ENCODE assay signal across 10 mouse cellular contexts in genomic region chr5:137596601-137597261, GRCm38 (mm10). TPM values are rescaled to one million over a fixed set of nuclear protein-coding genes. Genes with fewer than 3 reads are reported as not detected.
A peak's percentile ranks its signal among the peaks of the same experiment; 100 is the strongest.
DNase-seq lines count a peak whose midpoint lies in the region; ATAC-seq and TF ChIP-seq lines count a peak whose summit lies in the region.
"Had no signal": no experiment of that assay in that cellular context is flagged by ENCODE, and none has a peak within 500 bp of the region (broad histone marks: within the 10 kb centered on the region; RNA-seq: fewer than 3 reads in every experiment).

No protein-coding gene starts in this region.

- in situ Hi-C loops in ES-E14 (cut with MboI; ENCODE audit: low sequenced_read_pairs in 2 of 2, unreplicated experiment in 2 of 2) = no loop called here

- intact Hi-C loops in left cerebral cortex, postnatal 14 days (cut with DNase I) = no loop called here

- ATAC-seq in hindbrain, embryonic 16.5 days = no peak
- peak; percentile 17; the same call in 1 of the 2 replicates for ATAC-seq in megakaryocyte, adult 5-6 weeks (ENCODE audit: poor library complexity, severe bottlenecking)
- ATAC-seq: Patski had no signal

- peak overlapping the region; percentile 83 for H3K27ac ChIP-seq in ES-E14 (ENCODE audit: insufficient read depth, low read depth, low read length, poor library complexity, severe bottlenecking)
- H3K27ac ChIP-seq in hindbrain, embryonic 16.5 days (ENCODE audit: low read depth, low read length) = no peak overlapping the region
- H3K27ac ChIP-seq in cerebellum, adult 2 months (ENCODE audit: insufficient read depth, low read length) = no peak overlapping the region

- peaks cover 0 to 15% of the 10 kb centered on the region in 2 experiments; a peak in 2 of 4 replicates for H3K4me1 ChIP-seq in ES-E14 (ENCODE audit: control insufficient read depth in 2 of 2, insufficient read depth in 2 of 2, low read length in 2 of 2, poor library complexity in 1 of 2)
- peaks cover 16% of the 10 kb centered on the region for H3K4me1 ChIP-seq in hindbrain, embryonic 16.5 days (ENCODE audit: control insufficient read depth, insufficient read depth, low read depth, low read length)
- peaks cover 9% of the 10 kb centered on the region for H3K4me1 ChIP-seq in cerebellum, adult 2 months (ENCODE audit: control insufficient read depth, insufficient read depth, low read length)

- H3K9me3 ChIP-seq in ES-E14 (ENCODE audit: control insufficient read depth, insufficient read depth, low read depth, low read length) = no peaks in the 10 kb centered on the region
- no peaks in the 10 kb centered on the region for H3K9me3 ChIP-seq in hindbrain, embryonic 16.5 days (ENCODE audit: control insufficient read depth, low read length)

- peak; percentile 94 for DNase-seq in heart, adult 11 months
- no peak for DNase-seq in heart, adult 9 months (ENCODE audit: low spot score in 2 of 2)
- no peak for DNase-seq in ES-E14 (ENCODE audit: low read depth, low spot score)
- DNase-seq in left cerebral cortex, postnatal 14 days (ENCODE audit: low spot score in 2 of 2) = no peak
- no peak for DNase-seq in cerebellum, adult 2 months
- DNase-seq in Muller cell, postnatal 12 days (ENCODE audit: inconsistent ontology term) = no peak

- H3K27me3 ChIP-seq in hindbrain, embryonic 16.5 days (replicated peaks; ENCODE audit: control insufficient read depth, insufficient read depth, low read length) = no peaks in the 10 kb centered on the region
- H3K27me3 ChIP-seq in cerebellum, adult 2 months (ENCODE audit: control insufficient read depth, insufficient read depth, low read length) = no peaks in the 10 kb centered on the region
- H3K27me3 ChIP-seq: Patski had no signal

- peaks cover 5% of the 10 kb centered on the region; the same call in 1 of the 2 replicates for H3K36me3 ChIP-seq in ES-E14 (ENCODE audit: control insufficient read depth, insufficient read depth, low read length, poor library complexity, severe bottlenecking)
- H3K36me3 ChIP-seq in hindbrain, embryonic 16.5 days (ENCODE audit: control insufficient read depth, insufficient read depth, low read length) = peaks cover 2% of the 10 kb centered on the region

- no peak for TF ChIP-seq CTCF in cerebellum, adult 2 months (IDR thresholded peaks at IDR 0.05; ENCODE audit: borderline replicate concordance, insufficient read depth, low read depth, low read length)

- no peak for TF ChIP-seq POLR2A in cerebellum, adult 2 months (IDR thresholded peaks at IDR 0.05; ENCODE audit: borderline replicate concordance, insufficient read depth, low read length)

- H3K4me2 ChIP-seq in hindbrain, embryonic 16.5 days (ENCODE audit: low read length) = peak overlapping the region; percentile 38

- H3K9ac ChIP-seq in ES-E14 (ENCODE audit: insufficient read depth, low read depth, low read length, poor library complexity, severe bottlenecking) = peak overlapping the region; percentile 95
- no peak overlapping the region; the same call in 1 of the 2 replicates for H3K9ac ChIP-seq in hindbrain, embryonic 16.5 days (ENCODE audit: low read depth, low read length)

- peak overlapping the region; percentile 91 to 93 for H3K4me3 ChIP-seq in ES-E14 (ENCODE audit: insufficient read depth in 1 of 2, low read depth in 1 of 2, low read length in 2 of 2, poor library complexity in 1 of 2, severe bottlenecking in 1 of 2)
- H3K4me3 ChIP-seq in hindbrain, embryonic 16.5 days (ENCODE audit: low read length) = peak overlapping the region; percentile 14; the same call in 1 of the 2 replicates
- H3K4me3 ChIP-seq in cerebellum, adult 2 months (replicated peaks; ENCODE audit: insufficient read depth, low read depth, low read length) = no peak overlapping the region
- H3K4me3 ChIP-seq: myocyte had no signal

- WGBS in hindbrain, embryonic 16.5 days = 41% methylated on average over 30 of the region's 30 CpGs
- WGBS in cerebellum, adult 2 months = 51% methylated on average over 30 of the region's 30 CpGs

TF ChIP-seq in ES-E14, 5 proteins besides CTCF, POLR2A, EP300 and RAD21:
- TF ChIP-seq HCFC1 (IDR thresholded peaks at IDR 0.05; ENCODE audit: borderline replicate concordance, insufficient read depth, low read length) (no peak), ZNF384 (IDR thresholded peaks at IDR 0.05; ENCODE audit: low read depth, low read length) (no peak), ZC3H11A (IDR thresholded peaks at IDR 0.05; ENCODE audit: borderline replicate concordance, low read depth, low read length) (no peak), MAFK (IDR thresholded peaks at IDR 0.05; ENCODE audit: insufficient read depth, low read depth, low read length) (no peak)

RNA-seq across cellular contexts. Expression of gene Mospd3, which starts 4.1 kb away (rescaled TPM):
- 7.8 and 12.9 TPM in 2 replicates for total RNA-seq in ES-E14 (2012; rRNA removed)
- 60.0 and 63.4 TPM in 2 replicates for polyA plus RNA-seq in hindbrain, embryonic 16.5 days (2015; fragmentation: Nextera tagmentation; extraction: Ambion mirVana)
- total RNA-seq in megakaryocyte, adult 5-6 weeks (2015) = 60.5 and 64.2 TPM in 2 replicates
- 6.4 and 10.6 TPM in 2 replicates for total RNA-seq in megakaryocyte, adult 5-6 weeks (2017)
- 10 to 100 TPM; 32.7 to 33.5 TPM for total RNA-seq in left cerebral cortex, postnatal 14 days (2021)
- polyA plus RNA-seq in cerebellum, adult 2 months (2012; rRNA removed) = 56.0 and 61.7 TPM in 2 replicates

RNA-seq across cellular contexts. Expression of gene Pcolce, which starts 16.9 kb away (rescaled TPM):
- 134 and 157 TPM in 2 replicates for total RNA-seq in ES-E14 (2012; rRNA removed)
- polyA plus RNA-seq in hindbrain, embryonic 16.5 days (2015; fragmentation: Nextera tagmentation; extraction: Ambion mirVana) = 23.3 and 25.7 TPM in 2 replicates
- total RNA-seq in megakaryocyte, adult 5-6 weeks (2015) = 0.40 and 1.0 TPM in 2 replicates
- 0.51 TPM in 1 of 2 replicates, not detected in the other for total RNA-seq in megakaryocyte, adult 5-6 weeks (2017)
- 10 to 100 TPM; 12.9 to 14.6 TPM for total RNA-seq in left cerebral cortex, postnatal 14 days (2021)
- 11.3 and 15.1 TPM in 2 replicates for polyA plus RNA-seq in cerebellum, adult 2 months (2012; rRNA removed)

RNA-seq across cellular contexts. Expression of gene Tfr2, which starts 27.1 kb away (rescaled TPM):
- total RNA-seq in ES-E14 (2012; rRNA removed) = 3.7 and 7.6 TPM in 2 replicates
- polyA plus RNA-seq in hindbrain, embryonic 16.5 days (2015; fragmentation: Nextera tagmentation; extraction: Ambion mirVana) = 7.9 and 8.4 TPM in 2 replicates
- 0.89 and 1.0 TPM in 2 replicates for total RNA-seq in megakaryocyte, adult 5-6 weeks (2015)
- 1.3 and 2.5 TPM in 2 replicates for total RNA-seq in megakaryocyte, adult 5-6 weeks (2017)
- 10 to 100 TPM; 12.8 to 14.2 TPM for total RNA-seq in left cerebral cortex, postnatal 14 days (2021)
- 6.7 and 6.8 TPM in 2 replicates for polyA plus RNA-seq in cerebellum, adult 2 months (2012; rRNA removed)
- polyA plus RNA-seq: Patski had no signal

RNA-seq across cellular contexts. Expression of gene Fbxo24, which starts 32.1 kb away (rescaled TPM):
- 1.1 and 2.2 TPM in 2 replicates for total RNA-seq in ES-E14 (2012; rRNA removed)
- not detected in 2 replicates for polyA plus RNA-seq in hindbrain, embryonic 16.5 days (2015; fragmentation: Nextera tagmentation; extraction: Ambion mirVana)
- 0.18 TPM in 1 of 2 replicates, not detected in the other for total RNA-seq in megakaryocyte, adult 5-6 weeks (2015)
- total RNA-seq in megakaryocyte, adult 5-6 weeks (2017) = 0.37 TPM in 1 of 2 replicates, not detected in the other
- under 1 TPM in 1 of 2 experiments, not detected in 1; 0.15 TPM for total RNA-seq in left cerebral cortex, postnatal 14 days (2021)
- polyA plus RNA-seq in cerebellum, adult 2 months (2012; rRNA removed) = 0.25 and 0.31 TPM in 2 replicates

RNA-seq across cellular contexts. Expression of gene Lrch4, which starts 32.2 kb away (rescaled TPM):
- 12.7 and 23.0 TPM in 2 replicates for total RNA-seq in ES-E14 (2012; rRNA removed)
- 14.9 and 21.6 TPM in 2 replicates for polyA plus RNA-seq in hindbrain, embryonic 16.5 days (2015; fragmentation: Nextera tagmentation; extraction: Ambion mirVana)
- total RNA-seq in megakaryocyte, adult 5-6 weeks (2015) = 76.5 and 93.0 TPM in 2 replicates
- 57.1 and 66.7 TPM in 2 replicates for total RNA-seq in megakaryocyte, adult 5-6 weeks (2017)
- total RNA-seq in left cerebral cortex, postnatal 14 days (2021) = 10 to 100 TPM in 1 of 2 experiments, 1 to 10 TPM in 1; 7.1 to 13.7 TPM
- polyA plus RNA-seq in cerebellum, adult 2 months (2012; rRNA removed) = 14.4 and 14.8 TPM in 2 replicates

Comparison
In these comparisons a context has a peak if more than half of its experiments do, and no peak if none do; other contexts are left out.
1. RNA of gene Pcolce, which starts 16.9 kb away (total RNA-seq): 134 to 157 TPM in ES-E14 and 12.9 to 14.6 TPM in left cerebral cortex, postnatal 14 days; 0.40 to 1.0 TPM in megakaryocyte, adult 5-6 weeks; every median in the first group is over 4 times any median in the second.